Mouse (Mus musculus): ENCODE results near the gene Zfp119b. TPM values are rescaled to one million over a fixed set of nuclear protein-coding genes. Genes with fewer than 3 reads are reported as not detected.

Zfp119b gene
- polyA plus RNA-seq, 2 experiments = 0.76 to 2.5 TPM

DNA sequence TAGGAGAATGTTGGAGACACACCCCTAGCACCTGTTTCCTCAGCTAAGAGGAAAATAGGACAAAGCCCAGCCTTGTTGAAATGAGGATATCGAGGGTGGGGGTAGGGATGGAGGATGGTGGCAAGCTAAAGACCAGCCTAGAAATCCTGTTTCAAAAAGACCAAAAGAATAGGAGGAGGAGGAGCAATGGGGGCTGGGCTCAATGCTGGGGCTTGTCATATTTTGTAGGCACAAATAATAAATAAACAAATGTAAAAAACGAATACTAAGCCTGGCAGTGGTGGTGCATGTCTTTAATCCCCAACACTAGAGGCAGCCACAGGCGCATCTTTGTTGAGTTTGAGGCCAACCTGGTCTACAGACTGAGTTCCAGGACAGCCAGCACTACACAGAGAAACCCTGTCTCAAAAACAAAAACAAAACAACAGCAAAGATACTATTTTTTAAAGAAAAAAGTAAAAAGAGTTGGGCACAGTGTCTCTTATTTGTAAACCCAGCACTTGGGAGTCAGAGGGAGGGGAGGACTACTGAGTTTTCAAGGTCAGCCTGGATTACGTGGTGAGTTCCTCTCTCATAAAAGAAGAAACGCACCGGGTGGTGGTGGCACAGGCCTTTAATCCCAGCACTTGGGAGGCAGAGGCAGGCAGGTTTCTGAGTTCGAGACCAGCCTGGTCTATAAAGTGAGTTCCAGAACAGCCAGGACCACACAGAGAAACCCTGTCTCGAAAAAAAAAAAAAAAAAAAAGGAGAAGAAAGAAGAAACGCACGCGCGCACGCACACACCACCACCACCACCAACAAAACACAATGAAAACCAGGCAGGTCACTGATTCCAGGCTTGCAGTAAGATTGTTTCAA is 8.7 kb upstream of the Zfp119b start:
- Histone ChIP-seq H3K9me3 (ENCODE audit: control insufficient read depth, low read length) (no peaks in the 10 kb centered on the region), H3K36me3 (replicated peaks; ENCODE audit: control insufficient read depth, insufficient read depth, low read depth) (no peaks in the 10 kb centered on the region; the same call in none of the 2 replicates), H3K4me3 (ENCODE audit: insufficient read depth in 1 of 2, low read depth in 2 of 2, low read length in 2 of 2) (peak overlapping the region; percentile 78 to 90), H3K4me1 (replicated peaks; ENCODE audit: control insufficient read depth in 2 of 2, insufficient read depth in 2 of 2, low read length in 1 of 2) (peaks cover 6 to 20% of the 10 kb centered on the region in 2 experiments), H3K4me2 (ENCODE audit: low read depth) (peak overlapping the region; percentile 73), H3K27me3 (ENCODE audit: control insufficient read depth, insufficient read depth, low read length) (no peaks in the 10 kb centered on the region), H3K27ac (peak overlapping the region; percentile 85; the same call in 1 of the 2 replicates), H3K9ac (replicated peaks) (peak overlapping the region; percentile 71)
- WGBS (ENCODE audit: insufficient replicate concordance) = 66% methylated on average over 13 of the region's 13 CpGs
- no peak for ATAC-seq (ENCODE audit: insufficient read depth)
- TF ChIP-seq EP300 (IDR thresholded peaks at IDR 0.05; ENCODE audit: low read depth) (no peak), CTCF (IDR thresholded peaks at IDR 0.05; ENCODE audit: low read depth) (no peak)
- no peak for DNase-seq (ENCODE audit: low read depth in 3 of 3, low spot score in 3 of 3)

DNA sequence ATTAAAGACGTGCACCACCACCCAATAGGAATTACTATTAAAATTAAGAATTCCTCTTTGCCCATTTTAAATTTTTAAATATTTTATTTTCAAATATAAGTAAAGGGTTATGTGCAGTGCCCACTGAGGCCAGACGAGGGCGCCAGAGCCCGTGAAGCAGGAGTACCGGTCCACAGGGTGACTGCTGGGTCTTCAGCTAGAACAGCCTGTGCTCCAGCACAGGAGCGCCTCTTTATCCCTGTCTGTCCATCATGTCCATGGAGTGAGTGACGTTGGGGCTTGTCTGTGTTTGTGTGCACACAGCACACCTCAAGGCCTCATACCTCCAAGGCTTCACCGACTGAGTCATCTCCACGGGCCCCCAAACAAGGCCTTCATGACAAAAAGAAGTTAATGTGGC is 7.9 kb upstream of the Zfp119b start:
- Histone ChIP-seq H3K27me3 (ENCODE audit: control insufficient read depth, insufficient read depth, low read length) (no peaks in the 10 kb centered on the region), H3K36me3 (replicated peaks; ENCODE audit: control insufficient read depth, insufficient read depth, low read depth) (no peaks in the 10 kb centered on the region; the same call in none of the 2 replicates), H3K27ac (no peak overlapping the region), H3K4me2 (ENCODE audit: low read depth) (no peak overlapping the region), H3K9me3 (ENCODE audit: control insufficient read depth, low read length) (no peaks in the 10 kb centered on the region), H3K4me3 (ENCODE audit: insufficient read depth in 1 of 2, low read depth in 2 of 2, low read length in 2 of 2) (no peak overlapping the region), H3K9ac (replicated peaks) (no peak overlapping the region), H3K4me1 (replicated peaks; ENCODE audit: control insufficient read depth in 2 of 2, insufficient read depth in 2 of 2, low read length in 1 of 2) (peaks cover 6 to 20% of the 10 kb centered on the region in 2 experiments)
- DNase-seq (ENCODE audit: low read depth in 3 of 3, low spot score in 3 of 3) (peak; percentile 50 to 58 (median 52)), ATAC-seq (ENCODE audit: insufficient read depth) (no peak)
- 20% methylated on average over 9 of the region's 9 CpGs for WGBS (ENCODE audit: insufficient replicate concordance)
- no peak for TF ChIP-seq EP300 (IDR thresholded peaks at IDR 0.05; ENCODE audit: low read depth)
- TF ChIP-seq CTCF (IDR thresholded peaks at IDR 0.05; ENCODE audit: low read depth) = peak; percentile 94

DNA sequence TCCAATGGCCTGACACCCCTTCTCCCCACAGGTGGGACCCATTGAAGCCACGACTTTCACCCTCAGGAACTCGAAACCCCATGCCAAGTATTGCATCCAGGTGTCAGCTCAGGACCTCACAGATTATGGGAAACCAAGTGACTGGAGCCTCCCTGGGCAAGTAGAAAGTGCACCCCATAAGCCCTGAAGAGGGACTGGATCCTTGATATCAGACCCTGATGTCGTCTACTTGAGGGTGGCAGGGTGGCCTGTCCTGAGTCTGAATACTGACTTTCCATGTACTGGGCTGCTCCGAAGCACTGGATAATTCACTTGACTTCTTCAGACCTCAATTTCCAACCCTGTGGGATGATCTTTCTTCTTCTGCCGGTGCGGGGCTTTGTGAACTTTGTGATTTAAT is 7.3 kb upstream of the Zfp119b start:
- Histone ChIP-seq H3K4me2 (ENCODE audit: low read depth) (peak overlapping the region; percentile 59), H3K9ac (replicated peaks) (no peak overlapping the region), H3K36me3 (replicated peaks; ENCODE audit: control insufficient read depth, insufficient read depth, low read depth) (no peaks in the 10 kb centered on the region; the same call in 1 of the 2 replicates), H3K9me3 (ENCODE audit: control insufficient read depth, low read length) (no peaks in the 10 kb centered on the region), H3K27ac (no peak overlapping the region), H3K4me3 (ENCODE audit: insufficient read depth in 1 of 2, low read depth in 2 of 2, low read length in 2 of 2) (peak overlapping the region; percentile 45 to 50; a peak in 3 of 4 replicates), H3K27me3 (ENCODE audit: control insufficient read depth, insufficient read depth, low read length) (no peaks in the 10 kb centered on the region), H3K4me1 (replicated peaks; ENCODE audit: control insufficient read depth in 2 of 2, insufficient read depth in 2 of 2, low read length in 1 of 2) (peaks cover 6 to 20% of the 10 kb centered on the region in 2 experiments)
- DNase-seq (ENCODE audit: low read depth in 3 of 3, low spot score in 3 of 3) = no peak
- ATAC-seq (ENCODE audit: insufficient read depth) = no peak
- 46% methylated on average over 6 of the region's 6 CpGs for WGBS (ENCODE audit: insufficient replicate concordance)
- TF ChIP-seq EP300 (IDR thresholded peaks at IDR 0.05; ENCODE audit: low read depth) (no peak), CTCF (IDR thresholded peaks at IDR 0.05; ENCODE audit: low read depth) (no peak)

DNA sequence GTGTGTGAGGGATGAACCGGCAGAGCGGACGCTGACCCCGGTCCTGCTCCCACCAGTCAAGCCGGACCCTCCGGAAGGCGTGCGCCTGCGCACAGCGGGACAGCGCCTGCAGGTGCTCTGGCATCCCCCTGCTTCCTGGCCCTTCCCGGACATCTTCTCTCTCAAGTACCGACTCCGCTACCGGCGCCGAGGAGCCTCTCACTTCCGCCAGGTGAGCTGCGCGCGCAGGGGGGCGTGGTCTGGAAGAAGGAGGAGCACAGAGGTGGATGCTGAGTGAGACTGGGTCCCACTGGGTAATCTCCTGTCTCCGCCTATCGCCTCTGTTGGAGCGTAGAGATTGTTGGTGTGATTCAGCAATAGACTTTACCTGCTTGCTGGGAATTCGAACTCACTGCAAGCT is 6.8 kb upstream of the Zfp119b start:
- Histone ChIP-seq H3K9ac (replicated peaks) (no peak overlapping the region), H3K27me3 (ENCODE audit: control insufficient read depth, insufficient read depth, low read length) (no peaks in the 10 kb centered on the region), H3K4me2 (ENCODE audit: low read depth) (peak overlapping the region; percentile 59), H3K9me3 (ENCODE audit: control insufficient read depth, low read length) (no peaks in the 10 kb centered on the region), H3K4me1 (replicated peaks; ENCODE audit: control insufficient read depth in 2 of 2, insufficient read depth in 2 of 2, low read length in 1 of 2) (peaks cover 6 to 20% of the 10 kb centered on the region in 2 experiments), H3K4me3 (ENCODE audit: insufficient read depth in 1 of 2, low read depth in 2 of 2, low read length in 2 of 2) (peak overlapping the region; percentile 45 to 50), H3K27ac (no peak overlapping the region), H3K36me3 (replicated peaks; ENCODE audit: control insufficient read depth, insufficient read depth, low read depth) (no peaks in the 10 kb centered on the region; the same call in 1 of the 2 replicates)
- no peak for TF ChIP-seq EP300 (IDR thresholded peaks at IDR 0.05; ENCODE audit: low read depth)
- no peak for TF ChIP-seq CTCF (IDR thresholded peaks at IDR 0.05; ENCODE audit: low read depth)
- 2% methylated on average over 26 of the region's 26 CpGs for WGBS (ENCODE audit: insufficient replicate concordance)
- ATAC-seq (ENCODE audit: insufficient read depth) = no peak
- DNase-seq (ENCODE audit: low read depth in 3 of 3, low spot score in 3 of 3) = peak; percentile 50 to 73 (median 59)

DNA sequence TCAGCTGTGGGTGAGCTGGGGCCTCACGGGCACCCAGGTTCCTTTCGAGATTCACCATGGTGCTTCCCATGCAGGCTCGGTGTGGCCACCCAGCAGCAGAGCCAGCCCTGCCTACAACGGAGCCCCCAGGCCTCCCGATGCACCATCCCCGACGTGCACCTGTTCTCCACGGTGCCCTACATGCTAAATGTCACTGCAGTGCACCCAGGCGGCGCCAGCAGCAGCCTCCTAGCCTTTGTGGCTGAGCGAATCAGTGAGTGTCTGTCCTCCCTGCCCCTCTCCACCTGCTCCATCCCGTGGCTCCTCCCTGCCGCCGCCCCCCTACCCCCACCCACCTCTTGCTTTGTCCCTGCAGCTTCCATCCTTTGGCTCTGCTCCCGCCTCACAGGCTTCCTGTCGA is 4.9 kb upstream of the Zfp119b start:
- Histone ChIP-seq H3K36me3 (replicated peaks; ENCODE audit: control insufficient read depth, insufficient read depth, low read depth) (no peaks in the 10 kb centered on the region), H3K27me3 (ENCODE audit: control insufficient read depth, insufficient read depth, low read length) (no peaks in the 10 kb centered on the region), H3K9me3 (ENCODE audit: control insufficient read depth, low read length) (no peaks in the 10 kb centered on the region), H3K4me1 (replicated peaks; ENCODE audit: control insufficient read depth in 2 of 2, insufficient read depth in 2 of 2, low read length in 1 of 2) (peaks cover 0 to 10% of the 10 kb centered on the region in 2 experiments; a peak in 3 of 4 replicates), H3K27ac (no peak overlapping the region), H3K9ac (replicated peaks) (no peak overlapping the region), H3K4me3 (ENCODE audit: insufficient read depth in 1 of 2, low read depth in 2 of 2, low read length in 2 of 2) (no peak overlapping the region), H3K4me2 (ENCODE audit: low read depth) (no peak overlapping the region)
- 42% methylated on average over 16 of the region's 16 CpGs for WGBS (ENCODE audit: insufficient replicate concordance)
- ATAC-seq (ENCODE audit: insufficient read depth) (no peak), DNase-seq (ENCODE audit: low read depth in 3 of 3, low spot score in 3 of 3) (no peak)
- no peak for TF ChIP-seq EP300 (IDR thresholded peaks at IDR 0.05; ENCODE audit: low read depth)
- TF ChIP-seq CTCF (IDR thresholded peaks at IDR 0.05; ENCODE audit: low read depth) = no peak
